Mouse (Mus musculus): ENCODE measurements around the gene Strap.

The Strap gene

DNA sequence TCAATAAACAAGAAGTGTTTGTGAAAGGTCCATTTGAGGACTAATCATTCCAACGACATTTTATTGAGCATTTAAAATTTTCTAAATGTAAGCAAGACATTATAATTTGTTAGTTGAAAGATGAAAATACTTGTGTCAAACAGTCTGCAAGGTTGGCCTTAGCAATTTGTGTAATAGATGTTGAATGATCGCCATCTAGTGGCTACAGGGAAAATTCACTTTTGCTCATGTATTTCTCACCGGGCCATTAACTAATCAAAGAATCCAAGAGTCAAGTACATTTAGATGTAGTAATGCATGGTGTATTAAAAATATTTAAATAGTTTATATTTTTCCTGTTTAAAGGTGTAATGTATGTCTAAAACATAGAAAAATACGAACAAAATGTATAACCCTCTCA, 11.0 kb upstream of the Strap start:
- DNase-seq = peak; percentile 8 to 41

DNA sequence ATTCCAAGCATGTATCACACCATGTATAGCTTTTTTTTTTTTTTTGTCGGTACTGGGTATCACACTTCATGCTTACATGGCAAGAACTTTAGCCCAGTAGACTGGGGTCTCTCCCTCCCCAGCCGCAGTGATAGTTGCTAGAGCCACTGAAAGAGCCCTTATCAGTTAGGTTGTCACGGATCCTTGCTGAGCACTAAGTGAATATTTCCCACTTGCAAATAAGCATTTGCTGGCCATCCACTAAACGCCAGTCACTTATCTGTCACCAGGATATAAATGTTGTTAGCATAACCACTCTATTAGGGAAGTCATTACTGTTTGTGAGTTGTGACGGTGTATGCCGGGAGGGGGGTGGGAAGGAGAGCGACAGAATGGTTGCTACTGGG, 425 bp upstream of the Strap start:
- DNase-seq = peak in 1 of 2 experiments; percentile 13

DNA sequence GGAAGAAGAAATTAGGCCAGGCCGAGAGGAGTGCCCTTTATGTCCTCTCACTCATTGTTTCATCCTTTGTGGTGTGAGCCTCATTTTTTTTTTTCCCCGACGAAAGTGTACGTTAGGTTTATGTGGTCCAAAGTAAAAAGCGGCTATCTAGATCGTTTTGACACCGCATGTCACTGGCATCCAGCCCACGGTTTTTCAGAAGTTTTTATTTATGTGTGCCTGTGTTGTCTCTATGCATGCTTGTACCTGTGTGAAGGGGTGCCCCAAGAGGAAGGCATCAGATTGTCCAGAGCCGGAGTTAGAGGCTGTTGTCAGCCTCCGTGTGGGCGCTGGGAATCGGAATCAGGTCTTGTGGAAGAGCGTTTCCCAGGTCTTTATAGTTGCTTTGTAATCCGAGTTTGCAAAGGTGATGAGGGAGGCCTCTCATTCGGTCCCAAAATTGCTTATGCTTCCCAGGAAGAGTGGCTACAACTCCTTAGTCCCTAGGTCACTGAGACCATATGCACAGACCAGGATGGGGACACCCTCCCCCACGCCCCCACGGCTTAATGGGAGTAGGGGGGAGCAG, 877 bp downstream of the Strap start:
- no peak for DNase-seq

DNA sequence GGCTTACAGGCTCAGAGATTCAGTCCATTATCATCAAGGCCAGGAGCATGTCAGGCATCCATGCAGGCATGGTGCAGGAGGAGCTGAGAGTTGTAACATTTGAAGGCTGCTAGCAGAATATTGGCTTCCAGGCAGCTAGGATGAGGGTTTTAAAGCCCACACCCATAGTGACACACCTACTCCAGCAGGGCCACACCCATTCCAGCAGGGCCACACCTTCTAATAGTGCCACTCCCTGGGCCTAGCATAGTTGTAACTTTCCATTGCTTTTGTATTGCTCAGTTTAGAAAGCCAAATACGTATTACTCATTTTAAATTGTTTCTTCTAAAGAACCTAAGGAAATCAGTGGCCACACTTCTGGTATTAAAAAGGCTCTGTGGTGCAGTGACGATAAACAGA, 6.1 kb downstream of the Strap start:
- DNase-seq = no peak

DNA sequence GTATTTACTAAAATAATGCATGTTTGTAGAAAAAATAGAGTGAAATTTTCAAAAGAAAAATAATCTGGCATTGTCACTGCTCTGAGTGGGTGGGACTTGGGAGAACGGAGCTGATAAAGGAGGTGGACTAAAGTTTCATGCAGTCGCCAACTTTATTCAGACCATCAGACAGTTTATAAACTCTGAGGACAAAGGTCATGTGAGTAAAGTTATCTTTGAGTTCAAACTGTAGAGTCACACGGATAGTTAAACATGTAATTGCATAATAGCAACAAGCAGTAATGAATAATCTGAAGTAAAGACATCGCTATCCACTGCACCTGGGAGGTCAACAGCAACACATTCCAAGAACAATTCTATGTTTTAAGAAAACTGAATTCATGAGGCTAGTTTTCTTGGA, 9.8 kb downstream of the Strap start:
- no peak for DNase-seq

DNA sequence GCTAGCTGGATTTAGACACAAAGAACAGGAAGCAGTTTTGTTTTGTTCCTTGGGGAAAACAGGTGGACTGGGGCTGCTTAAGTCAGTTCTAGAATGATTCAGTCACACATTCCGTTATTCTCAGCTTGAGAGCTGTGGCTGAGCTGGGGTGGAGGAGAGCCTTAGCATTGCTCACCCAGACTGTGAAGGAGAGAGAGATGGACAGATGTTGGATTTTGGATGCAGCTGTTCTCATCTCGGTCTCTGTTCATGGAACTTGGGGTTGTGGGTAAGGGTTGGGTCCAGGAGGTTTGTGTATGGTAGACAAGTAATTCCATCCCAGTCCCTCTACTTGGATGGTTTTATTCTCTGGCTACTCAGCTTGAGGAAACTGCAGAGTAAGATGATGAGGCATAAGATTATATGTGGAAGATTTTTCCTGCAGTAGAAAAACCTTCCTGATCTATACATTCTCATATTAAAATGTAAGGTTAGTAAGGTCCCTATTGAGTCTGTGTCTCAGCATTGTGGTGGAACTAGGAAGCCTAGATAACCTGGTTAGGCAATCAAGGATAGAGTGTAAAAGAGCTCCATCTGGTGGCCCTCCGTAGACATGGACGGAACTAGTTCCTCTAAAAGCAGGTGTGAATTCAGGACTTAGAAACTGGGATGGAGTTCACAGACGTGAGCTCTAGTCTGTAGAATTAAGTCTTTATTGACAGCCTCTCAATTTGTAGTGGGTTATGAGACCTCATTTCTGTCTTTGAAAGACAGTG, 12.5 kb downstream of the Strap start:
- peak in 1 of 2 experiments; percentile 25 for DNase-seq

DNA sequence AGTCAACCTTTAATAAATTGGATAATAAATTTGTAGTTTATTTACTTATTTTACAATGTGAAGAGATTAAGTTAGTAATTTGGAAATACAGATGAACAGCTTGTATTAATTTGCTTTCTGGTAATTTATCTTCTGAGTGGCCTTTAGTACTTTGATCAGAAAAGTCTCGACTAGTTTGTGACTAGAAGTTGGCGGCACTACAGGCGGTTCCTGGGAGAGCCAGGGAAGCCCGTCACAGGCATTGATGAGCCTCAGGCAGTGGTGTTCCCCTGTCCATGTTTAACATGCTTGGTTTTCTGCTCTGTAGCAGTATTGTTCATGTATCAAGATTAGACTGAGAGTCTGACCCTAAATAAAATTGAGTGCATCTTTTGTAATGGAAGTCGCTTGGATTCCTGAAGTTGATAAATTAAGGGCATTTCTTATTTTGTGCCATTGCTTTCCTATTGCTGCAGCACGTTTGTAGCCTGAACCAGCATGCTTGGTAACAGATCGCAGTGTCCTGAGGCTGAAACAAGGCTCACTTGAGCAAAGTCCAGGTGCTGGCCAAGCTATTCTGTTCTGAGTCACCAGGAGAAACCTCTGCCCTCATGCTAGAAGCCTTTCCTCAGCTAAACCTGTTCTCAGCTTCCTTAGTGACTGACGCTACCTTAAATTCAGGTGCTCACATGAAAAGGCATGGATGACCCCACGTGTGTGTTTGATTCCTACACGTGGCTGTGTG, 16.8 kb downstream of the Strap start:
- no peak for DNase-seq

DNA sequence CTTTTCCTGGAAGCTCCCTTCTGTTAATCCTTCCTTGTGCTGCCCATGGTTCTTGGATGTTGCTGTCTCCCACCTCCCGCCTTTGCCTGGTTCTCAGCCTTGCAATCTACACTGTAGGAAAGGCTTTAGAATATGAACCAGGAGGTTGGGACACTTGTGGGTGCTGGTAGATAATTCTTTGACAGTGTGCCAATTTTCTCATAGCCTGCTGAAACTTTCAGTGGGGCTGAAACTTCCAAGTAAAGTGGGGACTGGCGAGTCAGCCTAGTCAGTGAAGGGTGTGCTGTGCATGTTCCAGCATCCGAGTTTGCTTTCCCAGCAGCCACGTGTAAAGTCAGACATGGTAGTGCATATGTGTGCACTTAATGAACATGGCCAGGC, 17.4 kb downstream of the Strap start:
- DNase-seq = no peak

DNA sequence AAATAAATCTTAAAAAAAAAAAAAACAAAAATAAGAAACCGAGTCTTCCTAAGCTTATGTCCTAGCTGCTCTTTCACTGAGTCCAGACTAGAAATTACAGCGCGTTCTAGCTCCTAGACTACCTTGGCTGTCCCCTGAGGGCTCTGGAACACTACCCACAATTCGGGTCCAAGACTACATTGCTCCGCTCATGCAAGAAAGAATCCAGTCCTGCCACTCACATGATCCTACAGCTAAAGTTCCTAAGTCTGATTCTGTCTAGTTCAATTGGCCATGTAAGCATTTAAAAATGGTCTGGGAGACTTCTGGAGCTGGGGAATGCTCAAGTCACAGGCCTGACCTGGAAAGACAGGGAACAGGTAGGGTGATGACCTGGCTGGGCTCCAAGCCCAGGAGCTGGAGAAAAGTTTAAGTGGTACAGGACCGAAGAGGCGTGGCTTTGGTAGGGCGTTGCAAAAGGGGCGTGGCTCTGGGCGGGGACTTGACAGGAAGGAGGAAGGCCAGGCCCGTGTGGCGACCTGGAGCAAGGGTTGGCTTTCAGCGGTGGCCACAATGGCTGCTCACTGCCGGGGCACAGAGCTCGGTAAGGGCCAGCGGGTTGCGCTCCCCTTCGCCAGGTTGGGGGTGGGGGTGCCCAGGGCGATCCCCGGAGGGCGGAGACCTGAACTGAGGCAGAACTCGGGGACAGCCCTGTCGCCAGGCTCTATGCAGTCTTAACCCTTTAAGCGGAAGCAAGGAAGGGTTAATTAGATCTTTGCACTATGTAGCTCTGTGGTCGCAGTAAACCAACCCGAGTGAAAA, 19.4 kb downstream of the Strap start, which contains the start of gene Dera:
TSS of gene Dera (plus strand) at position 491 of the 801 bp plus-strand sequence.
- peak; percentile 54 to 63 for DNase-seq

DNA sequence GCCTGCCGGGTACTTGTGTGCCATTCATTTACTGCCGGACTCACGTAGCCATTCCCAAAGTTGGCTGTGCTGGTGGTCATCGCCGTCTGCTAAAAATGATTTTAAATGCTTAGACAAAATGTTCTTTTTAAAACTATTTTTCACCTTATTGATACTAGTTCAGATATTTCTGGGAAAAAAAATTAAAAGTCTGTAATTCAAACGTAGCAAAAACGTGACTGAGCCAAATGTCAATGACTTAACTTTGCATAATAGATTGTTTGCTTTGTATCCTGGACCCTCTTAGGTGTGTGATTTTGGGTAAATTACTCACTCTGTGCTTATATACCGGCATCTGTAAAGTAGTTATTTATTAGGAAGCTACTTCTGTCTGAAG, 20.0 kb downstream of the Strap start:
- no peak for DNase-seq

DNA sequence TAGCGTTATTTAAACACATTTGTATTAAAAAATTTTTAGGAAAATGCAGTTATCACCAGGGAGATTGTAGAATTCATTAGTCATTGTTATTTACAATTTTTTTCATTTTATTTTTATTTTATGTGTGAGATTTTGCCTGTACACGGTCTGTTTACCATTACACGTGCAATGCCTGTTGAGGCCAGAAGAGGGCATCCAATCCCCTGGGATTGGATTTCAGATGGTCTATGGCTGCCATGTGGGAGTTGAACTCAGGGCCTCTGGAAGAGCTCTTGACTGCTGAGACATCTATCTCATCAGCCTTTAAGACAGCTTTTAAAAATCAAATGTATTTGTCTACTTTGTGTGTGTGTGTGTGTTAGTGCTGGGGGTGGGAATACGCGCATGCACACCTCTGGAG, 21.4 kb downstream of the Strap start:
- peak in 1 of 2 experiments; percentile 12 for DNase-seq

DNA sequence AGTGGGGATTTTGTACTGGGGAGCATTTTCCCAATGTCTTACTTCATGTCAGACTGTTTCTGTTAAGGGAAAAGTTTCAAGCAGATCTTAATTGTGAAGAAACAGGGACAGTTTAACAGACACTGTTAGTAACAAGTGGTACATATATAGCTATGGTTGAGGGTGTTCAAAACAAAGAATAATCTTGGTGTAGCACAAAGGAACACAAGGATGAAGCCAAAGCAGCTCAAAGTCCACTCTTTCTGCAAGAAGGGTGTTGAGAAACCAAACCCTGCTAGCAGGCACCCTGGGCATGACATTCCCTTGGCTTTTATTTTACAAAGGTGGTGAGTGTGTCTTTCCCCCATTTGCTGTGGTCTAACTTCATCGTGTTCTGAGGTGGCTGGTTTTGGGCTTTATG, 23.0 kb downstream of the Strap start:
- DNase-seq = no peak

DNA sequence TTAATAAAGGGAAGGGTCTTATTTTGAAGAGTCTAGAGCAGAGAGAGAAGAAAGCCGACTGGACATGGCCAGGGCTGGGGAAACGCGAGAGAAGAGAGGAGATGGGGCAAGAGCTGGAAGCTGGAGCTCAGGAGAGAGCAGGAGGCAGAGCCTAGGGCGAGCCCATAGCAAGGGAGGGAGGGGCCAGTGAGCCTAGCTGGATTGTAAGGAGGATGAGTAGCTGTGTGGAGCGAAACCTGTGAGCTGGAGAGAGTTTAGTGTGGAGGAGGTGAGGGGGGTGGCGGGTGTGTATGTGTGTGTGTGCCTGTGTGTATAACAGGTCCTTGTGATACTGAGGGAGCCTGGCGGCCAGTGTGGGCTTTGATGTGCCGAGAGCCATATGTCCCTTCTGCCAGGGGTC, 24.8 kb downstream of the Strap start:
- DNase-seq = no peak

DNA sequence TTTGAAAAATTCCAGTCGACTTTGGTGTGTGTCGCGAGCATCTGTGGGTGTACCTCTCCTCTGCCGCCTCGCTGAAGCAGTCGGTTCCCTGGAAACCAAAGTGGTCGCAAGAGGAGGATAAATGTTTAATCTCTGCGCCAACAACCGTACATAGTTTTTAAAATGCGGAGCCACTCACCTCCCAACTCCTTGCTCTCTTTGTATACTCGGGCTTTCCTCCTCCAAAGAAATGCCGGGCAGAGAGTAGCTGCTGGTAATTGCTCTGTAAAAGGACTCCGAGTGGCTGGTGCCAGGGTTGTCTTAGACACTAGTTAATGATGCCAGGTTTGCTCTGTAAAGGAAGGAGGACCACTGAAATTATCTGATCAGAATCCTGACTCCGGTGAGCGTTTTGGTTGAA, 26.1 kb downstream of the Strap start:
- DNase-seq = no peak

DNA sequence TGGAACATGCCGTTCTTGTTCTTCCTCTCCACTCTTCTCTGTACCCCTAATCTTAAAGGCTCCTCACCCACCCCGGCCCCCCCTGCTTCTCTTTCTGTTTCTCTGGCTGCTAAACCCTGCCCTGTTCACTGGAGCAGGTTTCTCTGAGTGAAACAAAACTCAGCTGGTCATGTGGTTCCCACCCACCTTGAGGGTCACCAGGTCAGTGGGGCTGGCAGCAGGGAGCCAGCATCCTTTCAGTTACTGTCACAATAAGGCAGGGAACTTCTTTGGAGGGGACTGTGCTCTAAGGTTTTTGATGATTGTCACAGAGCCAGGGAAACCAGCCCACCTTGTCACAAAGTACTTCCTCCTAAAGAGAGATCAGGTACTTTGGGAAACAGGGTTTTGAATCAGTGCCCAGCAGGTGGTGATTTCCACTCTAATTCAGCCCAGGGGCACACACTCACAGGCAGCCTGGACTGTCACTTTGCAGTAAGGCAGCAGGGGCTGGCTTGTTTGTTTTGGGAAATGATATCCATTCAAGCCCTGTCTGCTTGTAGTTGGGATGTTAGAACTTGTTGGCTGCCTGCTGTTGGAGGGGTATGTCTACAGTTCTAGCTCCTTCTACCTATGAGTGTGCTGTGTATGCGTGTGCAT, 29.8 kb downstream of the Strap start:
- no peak for DNase-seq

DNA sequence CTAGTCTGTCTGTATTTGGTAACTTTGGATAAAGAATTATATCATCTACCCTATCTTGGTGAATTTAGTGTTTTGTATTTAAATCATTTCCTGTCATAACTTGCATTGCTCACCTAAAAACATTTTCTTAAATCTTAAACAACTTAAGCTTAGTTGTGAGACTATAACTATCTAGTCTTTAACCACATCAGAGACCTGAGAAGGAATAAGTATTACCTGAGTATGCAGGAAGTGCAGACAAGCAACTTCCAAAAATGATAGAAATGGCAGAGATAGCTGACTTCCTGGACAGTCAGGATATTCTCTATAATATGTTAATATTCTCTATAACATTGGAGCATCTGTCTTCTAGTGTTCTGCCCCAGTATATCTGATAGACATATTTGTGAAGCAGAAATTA, 31.3 kb downstream of the Strap start:
- no peak for DNase-seq

DNA sequence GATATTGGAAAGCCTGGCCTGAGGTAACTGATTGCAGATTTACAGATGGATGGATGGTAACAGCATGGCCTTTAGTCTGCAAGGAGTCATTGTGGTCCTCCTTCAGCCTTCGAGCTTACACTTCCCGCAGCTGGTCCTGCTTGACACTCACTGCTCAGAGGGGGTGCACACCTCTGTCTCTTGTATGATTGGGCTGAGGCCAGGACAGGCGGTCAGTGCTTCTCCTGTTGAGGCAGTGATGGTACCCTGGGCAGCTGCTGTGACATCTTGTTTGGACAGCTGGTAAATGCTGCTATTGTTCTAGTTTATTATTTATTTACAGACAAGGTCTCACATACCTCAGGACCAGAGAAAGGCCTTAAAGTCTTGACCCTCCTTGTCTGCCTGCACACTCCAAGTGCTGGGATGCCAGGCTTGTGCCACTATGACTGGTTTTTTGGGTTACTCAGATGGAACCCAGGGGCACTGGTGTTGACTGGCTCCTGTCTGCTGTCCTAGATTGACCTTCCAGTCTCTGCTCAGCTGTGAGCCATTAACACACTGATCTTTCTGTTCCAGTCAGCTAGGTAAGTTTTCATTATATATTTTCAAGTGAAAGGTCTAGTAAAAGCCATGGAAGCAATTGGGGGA, 36.9 kb downstream of the Strap start:
- DNase-seq = no peak

DNA sequence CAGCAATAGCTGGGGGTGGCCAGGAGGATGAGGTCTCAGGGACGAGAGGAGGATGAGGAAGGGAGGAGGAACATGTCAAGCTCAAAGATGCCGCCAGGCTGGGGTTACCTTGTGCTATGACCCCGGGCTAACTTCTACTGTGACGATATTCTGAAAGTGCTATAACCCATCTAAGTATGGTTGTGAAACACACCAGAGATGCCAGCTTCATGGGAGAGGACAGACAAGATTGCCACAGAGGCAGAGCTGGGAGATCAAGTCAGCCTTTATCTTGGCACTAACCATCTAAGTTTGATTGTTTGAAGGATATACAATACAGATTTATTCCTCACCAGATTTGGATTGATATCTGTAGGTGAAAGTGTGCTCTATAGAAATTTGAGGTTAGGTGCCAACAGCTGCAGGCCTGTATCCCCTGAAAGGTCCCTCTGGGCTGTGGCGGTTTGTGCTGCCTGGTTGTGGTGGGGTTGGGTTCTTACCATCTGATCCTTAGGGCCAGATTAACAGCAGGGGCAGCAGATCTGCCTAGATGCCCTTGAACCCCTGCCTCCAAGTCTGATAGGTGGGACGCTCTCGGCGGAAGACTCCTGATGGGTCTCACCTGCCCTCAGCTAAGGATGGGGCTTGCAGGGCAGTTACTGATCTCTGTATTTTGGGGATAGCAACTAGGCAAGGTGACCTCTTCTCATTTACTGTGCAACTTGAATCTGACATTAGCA, 38.2 kb downstream of the Strap start:
- DNase-seq = no peak

DNA sequence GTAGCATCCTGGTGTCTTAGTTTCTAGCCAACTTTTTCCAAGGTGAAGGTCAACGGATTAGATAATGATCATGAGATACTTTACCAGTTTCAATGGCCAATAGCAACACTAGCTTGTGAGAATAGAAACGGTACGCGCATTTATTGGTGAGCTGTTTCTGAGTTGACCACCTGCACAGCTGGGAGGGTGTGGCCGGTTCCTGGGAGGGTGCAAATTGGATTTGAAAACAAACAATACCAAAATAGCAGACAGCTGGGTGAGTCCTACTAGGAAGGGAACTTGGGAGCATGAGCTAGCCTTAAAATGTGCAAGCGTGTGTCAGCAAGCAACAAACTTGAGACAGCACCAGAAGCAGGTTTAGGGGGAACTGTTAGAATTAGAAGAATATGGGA, 38.8 kb downstream of the Strap start:
- DNase-seq = no peak

DNA sequence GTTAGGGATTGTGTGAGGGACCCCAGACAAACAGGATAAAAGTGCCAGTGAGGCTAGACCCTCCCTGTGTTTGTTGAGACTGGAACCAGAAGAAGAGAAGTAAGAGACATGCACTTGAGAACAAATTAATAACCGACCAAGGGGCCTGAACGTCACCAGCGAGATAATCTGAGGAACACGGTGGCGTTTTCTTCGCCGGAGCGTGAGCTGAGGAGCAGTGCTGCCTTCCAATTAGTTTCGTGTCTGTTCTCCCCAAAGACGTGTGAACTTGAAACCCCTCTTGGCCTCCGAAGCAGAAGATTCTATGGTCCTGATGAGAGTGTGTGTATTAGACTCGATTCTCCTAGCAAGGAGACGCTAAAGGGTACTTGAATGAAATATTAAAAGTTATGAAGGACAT, 39.3 kb downstream of the Strap start:
- DNase-seq = no peak

DNA sequence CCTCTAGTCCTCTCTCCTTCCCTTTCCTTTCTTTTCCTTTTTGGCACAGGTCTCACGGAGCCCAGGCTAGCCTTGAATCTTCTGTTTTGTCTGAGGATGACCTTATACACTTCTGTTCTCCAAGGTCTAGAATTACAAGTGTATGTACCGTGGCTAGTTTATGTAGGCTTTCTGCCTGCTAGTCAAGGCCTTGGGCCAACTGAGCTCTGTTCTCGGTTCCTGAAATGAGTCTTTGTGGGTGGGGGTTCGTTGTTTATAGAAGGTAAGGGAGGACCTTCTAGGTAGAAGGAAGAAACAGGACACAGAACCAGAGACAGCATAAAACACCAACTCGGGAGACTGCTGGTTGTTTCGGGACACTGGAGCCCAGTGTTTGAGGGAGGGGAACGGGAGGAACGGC, 40.3 kb downstream of the Strap start:
- no peak for DNase-seq

DNA sequence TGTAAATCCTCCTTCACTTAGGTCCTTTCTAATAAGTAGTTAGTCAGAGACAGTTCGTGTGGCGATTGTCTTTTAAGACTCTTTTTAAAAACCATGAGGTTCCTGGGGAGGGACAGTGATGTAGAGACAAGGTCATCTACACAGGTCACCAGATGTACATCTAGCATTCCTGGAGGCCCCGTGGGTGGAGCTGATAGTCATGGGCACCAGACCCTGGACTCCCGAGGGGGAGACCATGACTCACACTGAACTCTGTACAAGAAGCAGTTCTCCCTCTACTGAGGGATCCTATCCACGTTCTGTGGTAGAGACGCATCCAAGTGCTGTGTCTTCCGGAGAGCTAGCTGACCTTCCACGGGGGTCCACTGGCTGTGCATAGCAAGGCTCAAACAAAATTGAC, 42.1 kb downstream of the Strap start:
- no peak for DNase-seq
